10 mouse cellular contexts compared by ENCODE assay signal in the genomic region with DNA sequence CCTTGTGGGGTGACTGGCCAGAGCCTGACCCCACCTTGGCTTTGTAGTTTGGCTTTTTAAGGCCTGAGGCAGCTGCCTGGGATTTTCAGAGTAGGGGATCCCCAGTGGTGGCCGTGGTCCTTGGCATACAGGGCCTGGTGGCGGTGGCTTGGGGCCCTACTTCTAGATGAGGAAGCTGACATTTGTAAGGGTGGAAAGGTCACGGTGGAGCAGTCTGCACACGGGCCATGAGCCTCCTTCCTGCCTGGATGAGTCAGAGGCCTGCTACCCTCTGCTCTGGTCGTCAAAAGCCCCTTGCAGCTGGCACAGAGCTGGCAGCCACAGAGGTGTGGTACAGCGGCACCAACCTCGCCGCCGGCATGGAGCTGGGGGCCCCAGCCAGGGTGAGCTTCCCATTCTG. TPM values are rescaled to one million over a fixed set of nuclear protein-coding genes. Genes with fewer than 3 reads are reported as not detected.
DNase-seq lines count a peak whose midpoint lies in the region; ATAC-seq and TF ChIP-seq lines count a peak whose summit lies in the region.
"Had no signal": no experiment of that assay in that cellular context is flagged by ENCODE, and none has a peak within 500 bp of the region (broad histone marks: within the 10 kb centered on the region; RNA-seq: fewer than 3 reads in every experiment).

No protein-coding gene starts in this region.

- in situ Hi-C loops in CH12.LX (cut with MboI; ENCODE audit: low pct_ligation_motif_present, low pct_unique_long_range_greater_than_20kb, low sequenced_read_pairs): loop anchor here (5.0 kb wide), 1 partner anchor 74 kb away; no protein-coding TSS in a partner anchor

- no peak for DNase-seq in heart, postnatal 0 days (ENCODE audit: low spot score)
- DNase-seq in CH12.LX (ENCODE audit: extremely low read depth): peak; percentile 61
- DNase-seq in forebrain, embryonic 14.5 days (ENCODE audit: low spot score): no peak
- peak; percentile 65 for DNase-seq in lung, postnatal 36 days
- peak; percentile 39 to 44 for DNase-seq in thymus, postnatal 10 days (ENCODE audit: low spot score in 2 of 2)
- no peak for DNase-seq in cerebellum, postnatal 36 days
- no peak for DNase-seq in cerebellum, postnatal 14 days

- dilution Hi-C loops in CH12.LX (cut with MboI; ENCODE audit: extremely low pct_ligation_motif_present, extremely low pct_unique_long_range_greater_than_20kb, low sequenced_read_pairs): no loop called here

- H3K79me2 ChIP-seq in CH12.LX (replicated peaks; ENCODE audit: control insufficient read depth, extremely low read depth, insufficient read depth, poor library complexity, severe bottlenecking): no peaks in the 10 kb centered on the region

- H3K36me3 ChIP-seq in heart, postnatal 0 days (replicated peaks; ENCODE audit: control insufficient read depth, insufficient read depth, low read length): no peaks in the 10 kb centered on the region
- peaks cover 7% of the 10 kb centered on the region; the same call in 1 of the 2 replicates for H3K36me3 ChIP-seq in heart, embryonic 12.5 days
- H3K36me3 ChIP-seq in CH12.LX (replicated peaks in 1 of 2; ENCODE audit: control insufficient read depth in 1 of 2, insufficient read depth in 1 of 2, low read length in 1 of 2): no peaks in the 10 kb centered on the region
- peaks cover 37% of the 10 kb centered on the region for H3K36me3 ChIP-seq in forebrain, embryonic 14.5 days (ENCODE audit: control insufficient read depth, insufficient read depth, low read length)

- no peak overlapping the region for H3K4me3 ChIP-seq in heart, postnatal 0 days (ENCODE audit: low read depth, low read length)
- H3K4me3 ChIP-seq in heart, embryonic 12.5 days: no peak overlapping the region
- no peak overlapping the region for H3K4me3 ChIP-seq in CH12.LX (replicated peaks in 1 of 3; ENCODE audit: low read depth in 2 of 3, low read length in 2 of 3, poor library complexity in 1 of 3)
- no peak overlapping the region for H3K4me3 ChIP-seq in forebrain, embryonic 14.5 days (ENCODE audit: low read depth, low read length)

- H3K27ac ChIP-seq in heart, postnatal 0 days (ENCODE audit: low read depth): peak overlapping the region; percentile 8; the same call in 1 of the 2 replicates
- H3K27ac ChIP-seq in heart, embryonic 12.5 days (ENCODE audit: poor library complexity, severe bottlenecking): no peak overlapping the region
- H3K27ac ChIP-seq in CH12.LX (ENCODE audit: insufficient read depth, low read depth): no peak overlapping the region
- H3K27ac ChIP-seq in forebrain, embryonic 14.5 days (ENCODE audit: low read depth, low read length): 0 out of 2 replicates have a peak overlapping the region, but pooled peaks have one; percentile 18

- no peak overlapping the region for H3K4me2 ChIP-seq in heart, postnatal 0 days (ENCODE audit: low read depth, low read length)
- no peak overlapping the region for H3K4me2 ChIP-seq in heart, embryonic 12.5 days
- no peak overlapping the region for H3K4me2 ChIP-seq in CH12.LX (ENCODE audit: insufficient read depth, low read depth, poor library complexity, severe bottlenecking)
- no peak overlapping the region for H3K4me2 ChIP-seq in forebrain, embryonic 14.5 days (ENCODE audit: low read length)

- no peak for TF ChIP-seq RAD21 in CH12.LX (IDR thresholded peaks at IDR 0.05; ENCODE audit: low read depth, low read length)

- H3K9ac ChIP-seq in heart, postnatal 0 days (replicated peaks; ENCODE audit: low read depth, low read length): no peak overlapping the region
- no peak overlapping the region for H3K9ac ChIP-seq in heart, embryonic 12.5 days
- H3K9ac ChIP-seq in CH12.LX (ENCODE audit: insufficient read depth, low read depth): no peak overlapping the region
- no peak overlapping the region for H3K9ac ChIP-seq in forebrain, embryonic 14.5 days (ENCODE audit: low read length)

- peaks cover 3% of the 10 kb centered on the region; the same call in 1 of the 2 replicates for H3K4me1 ChIP-seq in heart, postnatal 0 days (ENCODE audit: control insufficient read depth, insufficient read depth)
- peaks cover 4% of the 10 kb centered on the region for H3K4me1 ChIP-seq in heart, embryonic 12.5 days (replicated peaks)
- H3K4me1 ChIP-seq in CH12.LX (ENCODE audit: control insufficient read depth in 1 of 2, insufficient read depth in 2 of 2): peaks cover 17 to 33% of the 10 kb centered on the region in 2 experiments
- peaks cover 10% of the 10 kb centered on the region for H3K4me1 ChIP-seq in forebrain, embryonic 14.5 days (ENCODE audit: control insufficient read depth, insufficient read depth, low read length)

- 54% methylated on average over 9 of the region's 9 CpGs for WGBS in heart, postnatal 0 days
- 62% methylated on average over 9 of the region's 9 CpGs for WGBS in heart, embryonic 12.5 days
- 67% methylated on average over 9 of the region's 9 CpGs for WGBS in forebrain, embryonic 14.5 days

- no peak for TF ChIP-seq EP300 in heart, postnatal 0 days (IDR thresholded peaks at IDR 0.05; ENCODE audit: low read depth)
- peak; percentile 25; the same call in 1 of the 2 replicates for TF ChIP-seq EP300 in CH12.LX (IDR thresholded peaks at IDR 0.05; ENCODE audit: low read length)

- no peaks in the 10 kb centered on the region for H3K9me3 ChIP-seq in heart, postnatal 0 days (replicated peaks; ENCODE audit: control insufficient read depth, low read length)
- H3K9me3 ChIP-seq in heart, embryonic 12.5 days (replicated peaks): no peaks in the 10 kb centered on the region
- no peaks in the 10 kb centered on the region for H3K9me3 ChIP-seq in CH12.LX (replicated peaks; ENCODE audit: low read length)
- no peaks in the 10 kb centered on the region for H3K9me3 ChIP-seq in forebrain, embryonic 14.5 days (replicated peaks; ENCODE audit: control insufficient read depth, low read length)

- no peak for TF ChIP-seq CTCF in heart, postnatal 0 days (IDR thresholded peaks at IDR 0.05; ENCODE audit: low read depth)
- no peak for TF ChIP-seq CTCF in CH12.LX (conservative IDR thresholded peaks at IDR 0.05 in 1 of 2, IDR thresholded peaks at IDR 0.05 in 1 of 2; ENCODE audit: low read depth in 2 of 2, low read length in 2 of 2)

- no peak for TF ChIP-seq POLR2A in CH12.LX (IDR thresholded peaks at IDR 0.05; ENCODE audit: low read depth, low read length)

- H3K27me3 ChIP-seq in heart, postnatal 0 days (ENCODE audit: control insufficient read depth, insufficient read depth, low read length): 0 out of 2 replicates have a peak, but pooled peaks cover 7% of the 10 kb centered on the region
- H3K27me3 ChIP-seq in heart, embryonic 12.5 days (replicated peaks): peaks cover 17% of the 10 kb centered on the region
- peaks cover 24% of the 10 kb centered on the region for H3K27me3 ChIP-seq in CH12.LX (replicated peaks)
- no peaks in the 10 kb centered on the region for H3K27me3 ChIP-seq in forebrain, embryonic 14.5 days (replicated peaks; ENCODE audit: control insufficient read depth, insufficient read depth, low read length)

- ATAC-seq in heart, postnatal 0 days (ENCODE audit: insufficient read depth, low read depth): no peak
- ATAC-seq in heart, embryonic 12.5 days (ENCODE audit: insufficient number of reproducible peaks, low FRiP score): no peak
- no peak for ATAC-seq in forebrain, embryonic 14.5 days

TF ChIP-seq in CH12.LX, 34 proteins besides CTCF, POLR2A, EP300 and RAD21:
- TF ChIP-seq KAT2A (IDR thresholded peaks at IDR 0.05; ENCODE audit: insufficient replicate concordance, low read length) (no peak), BHLHE40 (IDR thresholded peaks at IDR 0.05; ENCODE audit: low read depth, low read length) (peak; percentile 32; the same call in 1 of the 2 replicates), ETS1 (conservative IDR thresholded peaks at IDR 0.05; ENCODE audit: low read depth, low read length) (0 out of 2 replicates have a peak, but pooled peaks have one; percentile 19), POLR2AphosphoS2 (IDR thresholded peaks at IDR 0.05; ENCODE audit: low read depth, low read length) (no peak), ZNF384 (IDR thresholded peaks at IDR 0.05; ENCODE audit: low read depth, low read length) (no peak)

RNA-seq across cellular contexts. Expression of a gene that starts 9.6 kb away (rescaled TPM):
- 8.2 and 22.3 TPM in 2 replicates for total RNA-seq in heart, postnatal 0 days (2014; rRNA removed; ENCODE audit: low replicate concordance)
- polyA plus RNA-seq in heart, postnatal 0 days (2015; fragmentation: Nextera tagmentation; extraction: Ambion mirVana): 4.1 and 4.4 TPM in 2 replicates
- 2.9 and 4.3 TPM in 2 replicates for polyA plus RNA-seq in heart, embryonic 12.5 days (2016; fragmentation: Nextera tagmentation; extraction: Ambion mirVana)
- total RNA-seq in CH12.LX (2012; rRNA removed) (not detected in 2 replicates), CH12.LX (2014; rRNA removed) (not detected in 2 replicates)
- not detected in 2 replicates for polyA plus RNA-seq in CH12.LX (2012; ENCODE audit: insufficient read length, low read depth)
- 30.9 TPM in 2 replicates for polyA plus RNA-seq in forebrain, embryonic 14.5 days (2014; fragmentation: Nextera tagmentation; extraction: Ambion mirVana)

RNA-seq across cellular contexts. Expression of a gene that starts 32.1 kb away (rescaled TPM):
- 53.2 and 55.2 TPM in 2 replicates for total RNA-seq in heart, postnatal 0 days (2014; rRNA removed; ENCODE audit: low replicate concordance)
- 8.5 and 8.9 TPM in 2 replicates for polyA plus RNA-seq in heart, postnatal 0 days (2015; fragmentation: Nextera tagmentation; extraction: Ambion mirVana)
- 36.3 and 38.0 TPM in 2 replicates for polyA plus RNA-seq in heart, embryonic 12.5 days (2016; fragmentation: Nextera tagmentation; extraction: Ambion mirVana)
- 1.4 TPM in 2 replicates for total RNA-seq in CH12.LX (2012; rRNA removed)
- total RNA-seq in CH12.LX (2014; rRNA removed): 0.22 and 0.31 TPM in 2 replicates
- polyA plus RNA-seq in CH12.LX (2012; ENCODE audit: insufficient read length, low read depth): 5.0 and 6.3 TPM in 2 replicates
- 65.8 and 72.3 TPM in 2 replicates for polyA plus RNA-seq in forebrain, embryonic 14.5 days (2014; fragmentation: Nextera tagmentation; extraction: Ambion mirVana)

RNA-seq across cellular contexts. Expression of a gene that starts 51.8 kb away (rescaled TPM):
- not detected in 2 replicates for total RNA-seq in heart, postnatal 0 days (2014; rRNA removed; ENCODE audit: low replicate concordance)
- polyA plus RNA-seq in heart, postnatal 0 days (2015; fragmentation: Nextera tagmentation; extraction: Ambion mirVana): not detected in 2 replicates
- 0.31 TPM in 1 of 2 replicates, not detected in the other for polyA plus RNA-seq in heart, embryonic 12.5 days (2016; fragmentation: Nextera tagmentation; extraction: Ambion mirVana)
- not detected in 2 replicates for total RNA-seq in CH12.LX (2012; rRNA removed)
- total RNA-seq in CH12.LX (2014; rRNA removed): not detected in 2 replicates
- not detected in 2 replicates for polyA plus RNA-seq in CH12.LX (2012; ENCODE audit: insufficient read length, low read depth)
- 0.38 TPM in 1 of 2 replicates, not detected in the other for polyA plus RNA-seq in forebrain, embryonic 14.5 days (2014; fragmentation: Nextera tagmentation; extraction: Ambion mirVana)
- total RNA-seq: adrenal gland, adult 18-20 months; left cerebral cortex, postnatal 10 days had no signal

Comparison
In these comparisons a context has a peak if more than half of its experiments do, and no peak if none do; other contexts are left out.
1. H3K27ac ChIP-seq: peak in heart, postnatal 0 days (single experiment) and forebrain, embryonic 14.5 days (single experiment); none in heart, embryonic 12.5 days (single experiment) and CH12.LX (single experiment).
2. DNase-seq: peak in CH12.LX (single experiment), lung, postnatal 36 days (single experiment) and thymus, postnatal 10 days (2 of 2); none in heart, postnatal 0 days (single experiment), forebrain, embryonic 14.5 days (single experiment), cerebellum, postnatal 36 days (0 of 2) and cerebellum, postnatal 14 days (0 of 2).